In genomic region chr11:16881932-16882331, GRCm38 (mm10) we compare ENCODE assay signal across 19 mouse cellular contexts.
DNase-seq lines count a peak whose midpoint lies in the region; ATAC-seq and TF ChIP-seq lines count a peak whose summit lies in the region.
"Had no signal": no experiment of that assay in that cellular context is flagged by ENCODE, and none has a peak within 500 bp of the region (broad histone marks: within the 10 kb centered on the region; RNA-seq: fewer than 3 reads in every experiment).

No protein-coding gene starts in this region.

- no peaks in the 10 kb centered on the region for H3K27me3 ChIP-seq in forebrain, embryonic 13.5 days
- H3K27me3 ChIP-seq in forebrain, embryonic 11.5 days (ENCODE audit: control insufficient read depth, insufficient read depth, low read length) = no peaks in the 10 kb centered on the region
- H3K27me3 ChIP-seq in heart, embryonic 10.5 days (ENCODE audit: insufficient read depth, poor library complexity, severe bottlenecking) = no peaks in the 10 kb centered on the region; the same call in 1 of the 2 replicates
- H3K27me3 ChIP-seq: limb, embryonic 15.5 days; midbrain, embryonic 12.5 days had no signal

- H3K27ac ChIP-seq in forebrain, embryonic 13.5 days = no peak overlapping the region
- no peak overlapping the region for H3K27ac ChIP-seq in forebrain, embryonic 11.5 days (ENCODE audit: low read depth, low read length)
- no peak overlapping the region for H3K27ac ChIP-seq in heart, embryonic 10.5 days
- H3K27ac ChIP-seq: embryonic facial prominence, embryonic 10.5 days; hindbrain, postnatal 0 days; limb, embryonic 15.5 days; liver, embryonic 14.5 days; midbrain, embryonic 12.5 days had no signal

- no peaks in the 10 kb centered on the region for H3K9me3 ChIP-seq in forebrain, embryonic 13.5 days (replicated peaks)
- H3K9me3 ChIP-seq in forebrain, embryonic 11.5 days (ENCODE audit: control insufficient read depth, low read length) = no peaks in the 10 kb centered on the region
- H3K9me3 ChIP-seq in heart, embryonic 10.5 days = no peaks in the 10 kb centered on the region
- H3K9me3 ChIP-seq: embryonic facial prominence, embryonic 10.5 days; limb, embryonic 15.5 days; midbrain, embryonic 12.5 days had no signal

- H3K4me3 ChIP-seq in forebrain, embryonic 13.5 days = no peak overlapping the region
- no peak overlapping the region for H3K4me3 ChIP-seq in forebrain, embryonic 11.5 days (ENCODE audit: low read depth, low read length)
- no peak overlapping the region for H3K4me3 ChIP-seq in heart, embryonic 10.5 days
- H3K4me3 ChIP-seq: embryonic facial prominence, embryonic 10.5 days; limb, embryonic 15.5 days; midbrain, embryonic 12.5 days had no signal

- no peak overlapping the region for H3K4me2 ChIP-seq in forebrain, embryonic 13.5 days
- H3K4me2 ChIP-seq in forebrain, embryonic 11.5 days (ENCODE audit: low read depth, low read length, severe bottlenecking) = no peak overlapping the region
- H3K4me2 ChIP-seq: limb, embryonic 15.5 days; lung, embryonic 14.5 days; midbrain, embryonic 12.5 days had no signal

- no peak for TF ChIP-seq CTCF in brain, embryonic 14.5 days (IDR thresholded peaks at IDR 0.05; ENCODE audit: borderline replicate concordance, extremely low read depth, insufficient read depth, insufficient read length)

- no peak overlapping the region for H3K9ac ChIP-seq in forebrain, embryonic 13.5 days
- H3K9ac ChIP-seq in forebrain, embryonic 11.5 days (ENCODE audit: low read length) = no peak overlapping the region
- H3K9ac ChIP-seq: limb, embryonic 15.5 days; liver, embryonic 14.5 days; lung, embryonic 14.5 days; midbrain, embryonic 12.5 days had no signal

- WGBS in forebrain, embryonic 13.5 days = 56% methylated on average over 4 of the region's 4 CpGs
- WGBS in forebrain, embryonic 11.5 days = 72% methylated on average over 4 of the region's 4 CpGs
- 80% methylated on average over 4 of the region's 4 CpGs for WGBS in heart, embryonic 10.5 days

- H3K36me3 ChIP-seq in forebrain, embryonic 13.5 days (ENCODE audit: poor library complexity, severe bottlenecking) = no peaks in the 10 kb centered on the region
- no peaks in the 10 kb centered on the region for H3K36me3 ChIP-seq in forebrain, embryonic 11.5 days (ENCODE audit: control insufficient read depth, insufficient read depth, low read length)
- no peaks in the 10 kb centered on the region for H3K36me3 ChIP-seq in heart, embryonic 10.5 days
- H3K36me3 ChIP-seq: embryonic facial prominence, embryonic 10.5 days; midbrain, embryonic 12.5 days had no signal

- H3K4me1 ChIP-seq in forebrain, embryonic 13.5 days = no peaks in the 10 kb centered on the region
- no peaks in the 10 kb centered on the region for H3K4me1 ChIP-seq in forebrain, embryonic 11.5 days (replicated peaks; ENCODE audit: control insufficient read depth, insufficient read depth, low read length)
- H3K4me1 ChIP-seq in heart, embryonic 10.5 days = no peaks in the 10 kb centered on the region
- H3K4me1 ChIP-seq: embryonic facial prominence, embryonic 10.5 days; midbrain, embryonic 12.5 days had no signal

- TF ChIP-seq POLR2A in brain, embryonic 14.5 days (IDR thresholded peaks at IDR 0.05; ENCODE audit: borderline replicate concordance, extremely low read depth, insufficient read depth, insufficient read length, poor library complexity, severe bottlenecking) = no peak

- ATAC-seq in forebrain, embryonic 13.5 days = peak; percentile 61
- ATAC-seq in forebrain, embryonic 11.5 days (replicated peaks; ENCODE audit: low FRiP score) = no peak
- no peak for ATAC-seq in cerebellum, adult (ENCODE audit: insufficient number of reproducible peaks, low FRiP score, low TSS enrichment)
- ATAC-seq: intestine, embryonic 16.5 days had no signal

- DNase-seq in forebrain, embryonic 11.5 days (ENCODE audit: low spot score) = no peak
- DNase-seq in brain, embryonic 14.5 days (ENCODE audit: low read depth) = peak; percentile 39
- DNase-seq in kidney, adult 9 months = peak; percentile 87
- DNase-seq in kidney, postnatal 14 days = peak; percentile 75
- no peak for DNase-seq in heart, embryonic 10.5 days (ENCODE audit: low spot score)
- no peak for DNase-seq in gastrocnemius, postnatal 10 days
- DNase-seq: adrenal gland, postnatal 25 days; cerebellum, adult 11 months; cerebellum, adult 9-11 months; lung, embryonic 14.5 days; thymus, adult 18-20 months had no signal

Comparison
In these comparisons a context has a peak if more than half of its experiments do, and no peak if none do; other contexts are left out.
1. DNase-seq: peak in brain, embryonic 14.5 days (single experiment), kidney, adult 9 months (single experiment) and kidney, postnatal 14 days (single experiment); none in forebrain, embryonic 11.5 days (single experiment), heart, embryonic 10.5 days (single experiment) and gastrocnemius, postnatal 10 days (single experiment).